Mouse (Mus musculus): ENCODE results near the gene Usp49.

DNA sequence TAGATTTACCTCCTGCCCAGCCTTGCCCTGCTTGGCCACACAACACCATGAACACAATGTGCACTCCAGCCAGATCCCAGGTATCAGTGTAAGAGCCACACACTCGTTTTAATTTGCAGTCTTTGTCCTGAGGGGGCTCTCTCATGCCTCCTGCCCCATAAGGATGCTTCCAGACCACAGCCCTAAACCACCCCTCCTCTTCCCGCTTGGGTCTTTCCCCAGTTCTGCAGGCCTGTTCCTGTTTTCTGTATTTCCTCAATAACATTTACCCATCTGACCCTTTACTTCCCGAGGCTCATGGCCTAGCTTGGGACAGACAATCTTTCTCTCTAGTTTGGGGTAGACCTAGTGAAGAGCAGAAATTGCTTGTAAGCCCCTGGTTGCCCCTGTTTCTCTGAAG lies 84.5 kb downstream of the Usp49 start:
- no peak for TF ChIP-seq CTCF (IDR thresholded peaks at IDR 0.05; ENCODE audit: extremely low read depth, insufficient read depth, insufficient read length, insufficient replicate concordance)
- TF ChIP-seq POLR2A (IDR thresholded peaks at IDR 0.05; ENCODE audit: low read depth, low read length), result no peak

All from spleen, adult 2 months (tissue).